ENCODE assay signal across 10 mouse cellular contexts in genomic region chr2:172226945-172227344, GRCm38 (mm10). TPM values are rescaled to one million over a fixed set of nuclear protein-coding genes. Genes with fewer than 3 reads are reported as not detected.
DNase-seq lines count a peak whose midpoint lies in the region; ATAC-seq and TF ChIP-seq lines count a peak whose summit lies in the region.
"Had no signal": no experiment of that assay in that cellular context is flagged by ENCODE, and none has a peak within 500 bp of the region (broad histone marks: within the 10 kb centered on the region; RNA-seq: fewer than 3 reads in every experiment).

No protein-coding gene starts in this region.

- no peak for TF ChIP-seq POLR2A in CH12.LX (IDR thresholded peaks at IDR 0.05; ENCODE audit: low read depth, low read length)

- peak in 1 of 2 experiments; percentile 81; a peak in 3 of 4 replicates for TF ChIP-seq CTCF in CH12.LX (conservative IDR thresholded peaks at IDR 0.05 in 1 of 2, IDR thresholded peaks at IDR 0.05 in 1 of 2; ENCODE audit: low read depth in 2 of 2, low read length in 2 of 2)

- H3K9ac ChIP-seq in CH12.LX (ENCODE audit: insufficient read depth, low read depth) = no peak overlapping the region
- no peak overlapping the region for H3K9ac ChIP-seq in embryonic facial prominence, embryonic 14.5 days (ENCODE audit: low read depth, low read length)
- H3K9ac ChIP-seq: embryonic facial prominence, embryonic 12.5 days; limb, embryonic 13.5 days had no signal

- peaks cover 60% of the 10 kb centered on the region for H3K27me3 ChIP-seq in CH12.LX (replicated peaks)
- H3K27me3 ChIP-seq in embryonic facial prominence, embryonic 14.5 days (replicated peaks; ENCODE audit: control insufficient read depth, insufficient read depth, low read length) = no peaks in the 10 kb centered on the region

- peak; percentile 44; the same call in 1 of the 2 replicates for ATAC-seq in embryonic facial prominence, embryonic 14.5 days (ENCODE audit: low read depth)

- H3K4me1 ChIP-seq in CH12.LX (ENCODE audit: control insufficient read depth in 1 of 2, insufficient read depth in 2 of 2) = no peaks in the 10 kb centered on the region
- H3K4me1 ChIP-seq in embryonic facial prominence, embryonic 14.5 days (ENCODE audit: control insufficient read depth, insufficient read depth, low read length) = no peaks in the 10 kb centered on the region
- H3K4me1 ChIP-seq: embryonic facial prominence, embryonic 12.5 days had no signal

- no peak for TF ChIP-seq EP300 in CH12.LX (IDR thresholded peaks at IDR 0.05; ENCODE audit: low read length)

- H3K4me2 ChIP-seq in CH12.LX (ENCODE audit: insufficient read depth, low read depth, poor library complexity, severe bottlenecking) = no peak overlapping the region
- H3K4me2 ChIP-seq in embryonic facial prominence, embryonic 14.5 days (ENCODE audit: low read depth, low read length) = no peak overlapping the region
- H3K4me2 ChIP-seq: embryonic facial prominence, embryonic 12.5 days; limb, embryonic 13.5 days had no signal

- 32% methylated on average over 7 of the region's 7 CpGs for WGBS in embryonic facial prominence, embryonic 14.5 days

- H3K79me2 ChIP-seq in CH12.LX (replicated peaks; ENCODE audit: control insufficient read depth, extremely low read depth, insufficient read depth, poor library complexity, severe bottlenecking) = no peaks in the 10 kb centered on the region

- peak; percentile 82 for TF ChIP-seq RAD21 in CH12.LX (IDR thresholded peaks at IDR 0.05; ENCODE audit: low read depth, low read length)

- no peak overlapping the region for H3K27ac ChIP-seq in CH12.LX (ENCODE audit: insufficient read depth, low read depth)
- H3K27ac ChIP-seq in embryonic facial prominence, embryonic 14.5 days (replicated peaks; ENCODE audit: low read depth, low read length) = no peak overlapping the region
- H3K27ac ChIP-seq: embryonic facial prominence, embryonic 12.5 days; limb, embryonic 13.5 days had no signal

- in situ Hi-C loops in CH12.LX (cut with MboI; ENCODE audit: low pct_ligation_motif_present, low pct_unique_long_range_greater_than_20kb, low sequenced_read_pairs) = loop anchor here (10.0 kb wide), 1 partner anchor 218 kb away; the partner anchor contains the start of gene Rtf2

- peaks cover 2% of the 10 kb centered on the region for H3K9me3 ChIP-seq in CH12.LX (replicated peaks; ENCODE audit: low read length)
- no peaks in the 10 kb centered on the region for H3K9me3 ChIP-seq in embryonic facial prominence, embryonic 14.5 days (ENCODE audit: control insufficient read depth, low read length)
- H3K9me3 ChIP-seq: embryonic facial prominence, embryonic 12.5 days; limb, embryonic 13.5 days had no signal

- no peak overlapping the region for H3K4me3 ChIP-seq in CH12.LX (replicated peaks in 1 of 3; ENCODE audit: low read depth in 2 of 3, low read length in 2 of 3, poor library complexity in 1 of 3)
- H3K4me3 ChIP-seq in embryonic facial prominence, embryonic 14.5 days (ENCODE audit: low read depth, low read length) = no peak overlapping the region
- H3K4me3 ChIP-seq: embryonic facial prominence, embryonic 12.5 days; limb, embryonic 13.5 days had no signal

- peak; percentile 76 for DNase-seq in 3T3-L1 (ENCODE audit: low read depth, low spot score)
- peak; percentile 62 for DNase-seq in CH12.LX (ENCODE audit: extremely low read depth)
- DNase-seq in embryonic facial prominence, embryonic 14.5 days (ENCODE audit: low spot score) = peak; percentile 82
- DNase-seq in kidney, postnatal 10 days = peak; percentile 40
- peak; percentile 24 for DNase-seq in lung, postnatal 10 days
- peak; percentile 40 to 51 for DNase-seq in right cerebral cortex, postnatal 36 days (ENCODE audit: low spot score in 2 of 2)
- no peak for DNase-seq in thymus, postnatal 0 days (ENCODE audit: low spot score)
- DNase-seq in T-cell, adult 2 months (ENCODE audit: low spot score) = no peak

- dilution Hi-C loops in CH12.LX (cut with MboI; ENCODE audit: extremely low pct_ligation_motif_present, extremely low pct_unique_long_range_greater_than_20kb, low sequenced_read_pairs) = no loop called here

- no peaks in the 10 kb centered on the region for H3K36me3 ChIP-seq in CH12.LX (replicated peaks in 1 of 2; ENCODE audit: control insufficient read depth in 1 of 2, insufficient read depth in 1 of 2, low read length in 1 of 2)
- H3K36me3 ChIP-seq in embryonic facial prominence, embryonic 14.5 days (ENCODE audit: control insufficient read depth, insufficient read depth, low read length) = no peaks in the 10 kb centered on the region
- H3K36me3 ChIP-seq: embryonic facial prominence, embryonic 12.5 days; limb, embryonic 13.5 days had no signal

TF ChIP-seq in CH12.LX, 34 proteins besides CTCF, POLR2A, EP300 and RAD21:
- TF ChIP-seq SMC3 (IDR thresholded peaks at IDR 0.05; ENCODE audit: low read depth, low read length) (peak; percentile 87), GABPA (IDR thresholded peaks at IDR 0.05; ENCODE audit: insufficient replicate concordance, low read depth, low read length) (no peak), USF1 (IDR thresholded peaks at IDR 0.05; ENCODE audit: low read depth, low read length) (no peak), ZKSCAN1 (IDR thresholded peaks at IDR 0.05; ENCODE audit: borderline replicate concordance, low read depth, low read length) (no peak), NELFE (IDR thresholded peaks at IDR 0.05; ENCODE audit: low read depth, low read length) (no peak), CHD1 (IDR thresholded peaks at IDR 0.05; ENCODE audit: low read depth, low read length) (no peak), ZNF384 (IDR thresholded peaks at IDR 0.05; ENCODE audit: low read depth, low read length) (no peak), CHD2 (IDR thresholded peaks at IDR 0.05; ENCODE audit: low read length) (no peak), MAFK (IDR thresholded peaks at IDR 0.05; ENCODE audit: insufficient replicate concordance, low read length) (no peak), UBTF (IDR thresholded peaks at IDR 0.05; ENCODE audit: low read depth, low read length) (no peak), ZC3H11A (IDR thresholded peaks at IDR 0.05; ENCODE audit: low read depth, low read length) (peak; percentile 35; the same call in 1 of the 2 replicates), E2F4 (IDR thresholded peaks at IDR 0.05; ENCODE audit: insufficient replicate concordance, low read depth, low read length) (no peak), JUN (IDR thresholded peaks at IDR 0.05; ENCODE audit: insufficient read depth, low read depth, low read length) (no peak)

RNA-seq across cellular contexts. Expression of gene Mc3r, which starts 21.3 kb away (rescaled TPM):
- not detected in 2 replicates for total RNA-seq in CH12.LX (2012; rRNA removed)
- total RNA-seq in CH12.LX (2014; rRNA removed) = not detected in 2 replicates
- polyA plus RNA-seq in CH12.LX (2012; ENCODE audit: insufficient read length, low read depth) = not detected in 2 replicates
- 0.10 TPM in 1 of 2 replicates, not detected in the other for polyA plus RNA-seq in embryonic facial prominence, embryonic 14.5 days (2014; fragmentation: Nextera tagmentation; extraction: Ambion mirVana)
- polyA plus RNA-seq in thymus, postnatal 0 days (2015; fragmentation: Nextera tagmentation; extraction: Ambion mirVana) = not detected in 2 replicates
- polyA plus RNA-seq: embryonic facial prominence, embryonic 12.5 days had no signal

Comparison
In these comparisons a context has a peak if more than half of its experiments do, and no peak if none do; other contexts are left out.
1. DNase-seq: peak in 3T3-L1 (single experiment), CH12.LX (single experiment), embryonic facial prominence, embryonic 14.5 days (single experiment), kidney, postnatal 10 days (single experiment), lung, postnatal 10 days (single experiment) and right cerebral cortex, postnatal 36 days (2 of 2); none in thymus, postnatal 0 days (single experiment) and T-cell, adult 2 months (single experiment).